In genomic region chr1:131123522-131124265, GRCm38 (mm10) we compare ENCODE assay signal across 13 mouse cellular contexts.
"Had no signal": no experiment of that assay in that cellular context is flagged by ENCODE, and none has a peak within 500 bp of the region (broad histone marks: within the 10 kb centered on the region; RNA-seq: fewer than 3 reads in every experiment).

No protein-coding gene starts in this region.

- H3K27me3 ChIP-seq: lung, embryonic 15.5 days; megakaryocyte, embryonic 14.5 days; midbrain, embryonic 15.5 days; neural tube, embryonic 12.5 days had no signal

- H3K9ac ChIP-seq: liver, embryonic 13.5 days; liver, postnatal 0 days; lung, embryonic 15.5 days; midbrain, embryonic 15.5 days; neural tube, embryonic 12.5 days had no signal

- ATAC-seq: liver, postnatal 0 days; midbrain, embryonic 15.5 days had no signal

- H3K9me3 ChIP-seq: liver, embryonic 13.5 days; lung, embryonic 15.5 days; megakaryocyte, embryonic 14.5 days; midbrain, embryonic 15.5 days; neural tube, embryonic 12.5 days had no signal

- H3K4me3 ChIP-seq: liver, embryonic 13.5 days; lung, embryonic 15.5 days; megakaryocyte, embryonic 14.5 days; midbrain, embryonic 15.5 days; neural tube, embryonic 12.5 days had no signal

- H3K36me3 ChIP-seq: lung, embryonic 15.5 days had no signal

- H3K4me2 ChIP-seq: lung, embryonic 15.5 days; midbrain, embryonic 11.5 days; midbrain, embryonic 15.5 days; neural tube, embryonic 12.5 days had no signal

- H3K27ac ChIP-seq: lung, embryonic 15.5 days; macrophage; midbrain, embryonic 15.5 days; neural tube, embryonic 12.5 days had no signal

- DNase-seq: kidney, postnatal 14 days; left cerebral cortex, postnatal 4 days; liver, embryonic 13.5 days; liver, postnatal 0 days; lung, postnatal 14 days; right cerebral cortex, postnatal 4 days; thymus, postnatal 36 days had no signal

- H3K4me1 ChIP-seq: midbrain, embryonic 15.5 days; neural tube, embryonic 12.5 days had no signal
